Mouse (Mus musculus) heart, embryonic 13.5 days (tissue): ENCODE results near the gene Uba1. TPM values are rescaled to one million over a fixed set of nuclear protein-coding genes. Genes with fewer than 3 reads are reported as not detected.
"Not testable (repeated sequence)": the region's sequence is repeated elsewhere in the genome, so short reads cannot be mapped to it uniquely, and the experiment has no call there.

ENCODE experiments used
- ATAC-seq: fragments of 200-750 bp; cut with Nextera tagmentation; 2 replicates; pipeline ENCODE4 v1.8.0; 2017; ENCODE audit warnings: moderate TSS enrichment; ENCODE audit not compliant: insufficient number of reproducible peaks, low FRiP score, low TSS enrichment; ENCODE audit errors: extremely low read depth
- H3K27ac ChIP-seq: fragments of 300-500 bp; sonication (generic); replicated peaks from 2 replicates; pipeline ENCODE4 v1.5.1; 2015; ENCODE audit warnings: moderate library complexity, mild to moderate bottlenecking, inconsistent platforms
- H3K27me3 ChIP-seq: fragments of 300-500 bp; sonication (generic); replicated peaks from 2 replicates; pipeline ENCODE4 v1.6.1; 2015; ENCODE audit warnings: mild to moderate bottlenecking, inconsistent platforms
- H3K36me3 ChIP-seq: fragments of 300-500 bp; sonication (generic); 2 replicates; pipeline ENCODE4 v1.6.1; 2015; ENCODE audit warnings: mild to moderate bottlenecking, inconsistent platforms
- H3K4me1 ChIP-seq: fragments of 300-500 bp; sonication (generic); 2 replicates; pipeline ENCODE4 v1.6.1; 2015; ENCODE audit warnings: inconsistent platforms
- H3K4me2 ChIP-seq: fragments of 300-500 bp; sonication (generic); 2 replicates; pipeline ENCODE4 v1.6.1; 2015; ENCODE audit warnings: inconsistent platforms, mild to moderate bottlenecking, moderate library complexity
- H3K4me3 ChIP-seq: fragments of 300-500 bp; sonication (generic); 2 replicates; pipeline ENCODE4 v1.5.1; 2015; ENCODE audit warnings: moderate library complexity, mild to moderate bottlenecking, inconsistent platforms
- H3K9ac ChIP-seq: fragments of 300-500 bp; sonication (generic); 2 replicates; pipeline ENCODE4 v1.6.1; 2015; ENCODE audit warnings: inconsistent platforms, mild to moderate bottlenecking, moderate library complexity
- H3K9me3 ChIP-seq: fragments of 300-500 bp; sonication (generic); 2 replicates; pipeline ENCODE4 v1.6.1; 2016; ENCODE audit warnings: inconsistent platforms
- WGBS: fragments of 180-500 bp; shearing (Covaris S2); methylation state at CpG from one replicate; pipeline ENCODE4 v1.1.7; 2015; ENCODE audit warnings: mixed read lengths; 5-methylcytosine and 5-hydroxymethylcytosine counted together
- polyA plus RNA-seq: library from polyadenylated mRNA; unstranded; fragments of >200 nt; fragmentation: Nextera tagmentation; extraction: Ambion mirVana; gene quantifications from 2 replicates; pipeline ENCODE4 v1.2.1, GENCODE M21; 2015

The Uba1 gene
- polyA plus RNA-seq, 1 experiment from 2014 or later, result 165 TPM

GRCm38 (mm10) chrX:20730048-20730447 is 71.9 kb downstream of the Uba1 start:
- H3K27me3 ChIP-seq, H3K27ac ChIP-seq, H3K9ac ChIP-seq, H3K4me3 ChIP-seq, H3K36me3 ChIP-seq, H3K9me3 ChIP-seq, ATAC-seq, H3K4me1 ChIP-seq: not testable (repeated sequence)
- peak overlapping the region; percentile 18; the same call in 1 of the 2 replicates for H3K4me2 ChIP-seq
- 40% methylated on average over 10 of the region's 10 CpGs for WGBS

Other genes starting within 250 kb of the Uba1 start
- gene Jade3, start 232.6 kb upstream of the Uba1 start, polyA plus RNA-seq, result 4.1 and 4.7 TPM in 2 replicates
- 1.1 and 5.3 TPM in 2 replicates for gene Rgn, start 108.5 kb upstream of the Uba1 start, polyA plus RNA-seq
- gene Rbm10, start 40.8 kb upstream of the Uba1 start, polyA plus RNA-seq, result 41.4 and 41.8 TPM in 2 replicates
- gene Ndufb11, start 40.7 kb upstream of the Uba1 start, polyA plus RNA-seq, result 332 and 376 TPM in 2 replicates
- 99.7 and 107 TPM in 2 replicates for gene Cdk16, start 29.6 kb downstream of the Uba1 start, polyA plus RNA-seq
- gene Usp11, start 45.6 kb downstream of the Uba1 start, polyA plus RNA-seq, result 34.9 and 36.1 TPM in 2 replicates
- 90.5 and 108 TPM in 2 replicates for gene Araf, start 139.5 kb downstream of the Uba1 start, polyA plus RNA-seq
- gene Timp1, start 211.8 kb downstream of the Uba1 start, polyA plus RNA-seq, result 32.4 and 35.9 TPM in 2 replicates